In the genomic region with DNA sequence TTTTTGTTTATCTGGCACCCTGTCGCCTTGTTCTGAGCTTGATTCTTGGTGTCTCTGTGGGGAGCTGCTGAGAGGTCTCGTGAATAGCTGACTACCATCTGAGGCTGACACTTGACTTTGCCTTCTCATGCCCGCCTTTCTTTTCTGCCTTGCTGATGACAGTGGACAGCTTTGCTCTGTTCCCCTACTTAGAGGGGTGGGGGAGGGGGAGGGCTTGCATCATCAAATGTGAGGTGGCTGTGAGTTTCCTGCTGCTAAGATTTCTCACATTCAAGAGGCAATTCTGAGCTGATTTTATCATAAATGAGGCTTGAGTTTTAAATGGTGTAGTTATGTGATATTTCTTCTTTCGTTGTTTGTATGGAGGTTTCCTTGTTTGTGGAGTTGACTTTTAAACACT, we compare ENCODE assay signal across 27 mouse cellular contexts. TPM values are rescaled to one million over a fixed set of nuclear protein-coding genes. Genes with fewer than 3 reads are reported as not detected.
A peak's percentile ranks its signal among the peaks of the same experiment; 100 is the strongest.
DNase-seq lines count a peak whose midpoint lies in the region; ATAC-seq and TF ChIP-seq lines count a peak whose summit lies in the region.
"Had no signal": no experiment of that assay in that cellular context is flagged by ENCODE, and none has a peak within 500 bp of the region (broad histone marks: within the 10 kb centered on the region; RNA-seq: fewer than 3 reads in every experiment).

No protein-coding gene starts in this region.

- no peaks in the 10 kb centered on the region for H3K79me2 ChIP-seq in C2C12 (ENCODE audit: control insufficient read depth, insufficient read depth)

- no peak overlapping the region for H3ac ChIP-seq in C2C12 (ENCODE audit: control insufficient read depth, insufficient read length, low read depth)

- intact Hi-C loops in gastrocnemius, adult 2 months (cut with DNase I), result no loop called here

- peak; percentile 25 for DNase-seq in CD4-positive, CD25-positive, alpha-beta regulatory T cell, adult 2 months (ENCODE audit: low read depth, low spot score)
- peak; percentile 46 for DNase-seq in NIH3T3 (ENCODE audit: low read depth)
- peak; percentile 69 for DNase-seq in retina, embryonic 14.5 days (ENCODE audit: low spot score)
- DNase-seq in adrenal gland, adult 2 months, result no peak
- DNase-seq in urinary bladder, postnatal 25 days (ENCODE audit: low spot score), result no peak
- no peak for DNase-seq in gastrocnemius, adult 2 months
- DNase-seq: adrenal gland, postnatal 10 days; cerebellum, adult 8-10 months; cerebellum, postnatal 10 days; cerebellum, postnatal 36 days; gastrocnemius, postnatal 14 days; heart, adult 11 months; kidney, adult 18-20 months; kidney, adult 9 months had no signal

- H3K79me3 ChIP-seq in C2C12 (ENCODE audit: low read depth), result no peaks in the 10 kb centered on the region

- TF ChIP-seq CTCF in C2C12 (IDR thresholded peaks at IDR 0.05; ENCODE audit: control insufficient read depth, insufficient read depth, insufficient read length), result no peak
- TF ChIP-seq CTCF in gastrocnemius, adult 2 months (IDR thresholded peaks at IDR 0.05), result no peak

- no peaks in the 10 kb centered on the region for H3K36me3 ChIP-seq in C2C12 (ENCODE audit: control insufficient read depth, insufficient read depth)
- H3K36me3 ChIP-seq: embryonic facial prominence, embryonic 12.5 days; embryonic facial prominence, embryonic 15.5 days; G1E; hindbrain, embryonic 13.5 days had no signal

- no peak overlapping the region for H3K27ac ChIP-seq in gastrocnemius, adult 2 months
- H3K27ac ChIP-seq: embryonic facial prominence, embryonic 12.5 days; embryonic facial prominence, embryonic 15.5 days; forebrain, embryonic 13.5 days; hindbrain, embryonic 13.5 days had no signal

- no peak for ATAC-seq in CD4-positive, CD25-positive, alpha-beta regulatory T cell, adult 4 months
- ATAC-seq: activated CD4-positive, CD25-positive, alpha-beta regulatory T cell, adult 4 months; forebrain, embryonic 13.5 days; forebrain, embryonic 16.5 days; hindbrain, embryonic 16.5 days; inflammation-experienced regulatory T-cells, adult 6 months had no signal

- H3K27me3 ChIP-seq in C2C12 (ENCODE audit: control insufficient read depth, insufficient read depth, insufficient read length), result no peaks in the 10 kb centered on the region
- H3K27me3 ChIP-seq: embryonic facial prominence, embryonic 12.5 days; embryonic facial prominence, embryonic 15.5 days; forebrain, embryonic 13.5 days; hindbrain, embryonic 13.5 days had no signal

- no peak overlapping the region for H3K4me3 ChIP-seq in C2C12 (ENCODE audit: insufficient read depth, poor library complexity, severe bottlenecking)
- no peak overlapping the region for H3K4me3 ChIP-seq in gastrocnemius, adult 2 months
- H3K4me3 ChIP-seq: embryonic facial prominence, embryonic 12.5 days; embryonic facial prominence, embryonic 15.5 days; erythroblast, embryonic 14.5 days; forebrain, embryonic 13.5 days; hindbrain, embryonic 13.5 days had no signal

TF ChIP-seq in C2C12, 6 proteins besides CTCF, POLR2A, EP300 and RAD21:
- TF ChIP-seq MAX (IDR thresholded peaks at IDR 0.05), result no peak
- peak; percentile 11 for TF ChIP-seq CEBPB (IDR thresholded peaks at IDR 0.05; ENCODE audit: low read depth)

RNA-seq across cellular contexts. Expression of a gene that starts 37.9 kb away (rescaled TPM):
- polyA plus RNA-seq in CD4-positive, CD25-positive, alpha-beta regulatory T cell, adult 4 months (2017; shearing (Covaris generic)), result under 1 TPM; 0.11 to 0.12 TPM
- 0.14 TPM for polyA plus RNA-seq in C2C12 (2012; fragmentation: generic; extraction: Trizol)
- 1 to 10 TPM; 1.9 to 3.5 TPM for total RNA-seq in adrenal gland, adult 2 months (2021)
- polyA plus RNA-seq in adrenal gland, adult 2 months (2012; rRNA removed), result 1.3 and 1.5 TPM in 2 replicates
- total RNA-seq in gastrocnemius, adult 2 months (2021), result 1 to 10 TPM; 3.2 to 5.1 TPM
- total RNA-seq: G1E; hematopoietic stem cell, adult 5-6 weeks had no signal
- polyA plus RNA-seq: erythroblast, embryonic 14.5 days; G1E had no signal

Comparison
In these comparisons a context has a peak if more than half of its experiments do, and no peak if none do; other contexts are left out.
1. DNase-seq: peak in CD4-positive, CD25-positive, alpha-beta regulatory T cell, adult 2 months (single experiment), NIH3T3 (single experiment) and retina, embryonic 14.5 days (single experiment); none in adrenal gland, adult 2 months (single experiment), urinary bladder, postnatal 25 days (single experiment) and gastrocnemius, adult 2 months (single experiment).